Mouse (Mus musculus): ENCODE data around the gene Rora.

DNA sequence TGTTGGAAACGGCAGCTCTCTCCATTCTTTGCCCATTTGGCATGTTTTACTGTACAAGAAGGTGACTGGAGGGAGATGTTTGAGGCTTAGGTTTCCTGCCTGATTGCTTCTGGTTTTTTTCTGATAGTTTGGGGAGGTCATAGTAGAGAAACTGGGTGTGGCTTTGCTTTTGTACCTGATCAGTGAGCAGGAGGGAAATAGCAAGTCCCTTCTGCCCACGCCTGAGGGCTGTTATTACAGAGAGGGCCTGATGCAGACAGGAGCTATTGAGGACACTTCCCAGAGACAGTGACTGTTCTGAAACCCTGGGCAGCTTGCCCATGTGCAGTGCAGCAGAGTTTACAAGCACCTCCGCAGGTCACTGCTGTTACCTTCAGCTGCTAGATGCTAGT is 724.1 kb downstream of the Rora start:
- no peak for TF ChIP-seq CTCF (IDR thresholded peaks at IDR 0.05; ENCODE audit: borderline replicate concordance, control insufficient read depth, extremely low read depth, insufficient read depth, low read length, poor library complexity)
- TF ChIP-seq POLR2A (IDR thresholded peaks at IDR 0.05; ENCODE audit: control insufficient read depth, extremely low read depth, insufficient read depth, low read length, poor library complexity), result no peak

Measured in thymus, adult 2 months (tissue).